Mouse (Mus musculus): Measurements from ENCODE around the gene Ifi35.

GRCm38 (mm10) chr11:101469155-101469554 is 20.9 kb downstream of the Ifi35 start:
- TF ChIP-seq MAFK (IDR thresholded peaks at IDR 0.05; ENCODE audit: insufficient read depth, low read depth, low read length) (no peak), ZNF384 (IDR thresholded peaks at IDR 0.05; ENCODE audit: low read depth, low read length) (no peak), ZC3H11A (IDR thresholded peaks at IDR 0.05; ENCODE audit: borderline replicate concordance, low read depth, low read length) (no peak)

All from ES-E14 (cell line).